Mouse (Mus musculus) forebrain, embryonic 14.5 days (tissue): ENCODE results near the gene Ugt1a8. TPM values are rescaled to one million over a fixed set of nuclear protein-coding genes. Genes with fewer than 3 reads are reported as not detected.
"Not testable (repeated sequence)": the region's sequence is repeated elsewhere in the genome, so short reads cannot be mapped to it uniquely, and the experiment has no call there.

Experiments used
- ATAC-seq: fragments of 200-750 bp; cut with Nextera tagmentation; 2 replicates; pipeline ENCODE4 v1.8.0; 2017; ENCODE audit warnings: mild to moderate bottlenecking, moderate library complexity
- DNase-seq: peaks from one replicate; pipeline ENCODE4 v3.0.0-alpha.2; 2015; ENCODE audit warnings: low spot score
- H3K27ac ChIP-seq: fragments of 300-500 bp; sonication (generic); 2 replicates; pipeline ENCODE4 v1.5.1; 2014; ENCODE audit warnings: low read depth, mild to moderate bottlenecking, control low read depth, low read length, moderate library complexity
- H3K27me3 ChIP-seq: fragments of 300-500 bp; sonication (generic); replicated peaks from 2 replicates; pipeline ENCODE4 v1.6.1; 2014; ENCODE audit warnings: low read length, control low read depth, mixed read lengths; ENCODE audit not compliant: control insufficient read depth, insufficient read depth
- H3K36me3 ChIP-seq: fragments of 300-500 bp; sonication (generic); 2 replicates; pipeline ENCODE4 v1.6.1; 2014; ENCODE audit warnings: low read length, control low read depth; ENCODE audit not compliant: control insufficient read depth, insufficient read depth
- H3K4me1 ChIP-seq: fragments of 300-500 bp; sonication (generic); 2 replicates; pipeline ENCODE4 v1.6.1; 2014; ENCODE audit warnings: antibody characterized with exemption, low read length, control low read depth; ENCODE audit not compliant: control insufficient read depth, insufficient read depth
- H3K4me2 ChIP-seq: fragments of 300-500 bp; sonication (generic); 2 replicates; pipeline ENCODE4 v1.6.1; 2014; ENCODE audit warnings: mild to moderate bottlenecking, control low read depth, low read length
- H3K4me3 ChIP-seq: fragments of 300-500 bp; sonication (generic); 2 replicates; pipeline ENCODE4 v1.5.1; 2014; ENCODE audit warnings: low read depth, low read length, control low read depth
- H3K9ac ChIP-seq: fragments of 300-500 bp; sonication (generic); 2 replicates; pipeline ENCODE4 v1.6.1; 2014; ENCODE audit warnings: mild to moderate bottlenecking, low read length, control low read depth, moderate library complexity
- H3K9me3 ChIP-seq: fragments of 300-500 bp; sonication (generic); replicated peaks from 2 replicates; pipeline ENCODE4 v1.6.1; 2016; ENCODE audit warnings: low read length, control low read depth, mixed read lengths; ENCODE audit not compliant: control insufficient read depth
- WGBS: fragments of 180-500 bp; shearing (Covaris S2); extraction: QIAGEN DNeasy Blood & Tissue Kit; methylation state at CpG from one replicate; pipeline ENCODE4 v1.1.7; 2014; 5-methylcytosine and 5-hydroxymethylcytosine counted together
- polyA plus RNA-seq: library from polyadenylated mRNA; unstranded; fragments of >200 nt; fragmentation: Nextera tagmentation; extraction: Ambion mirVana; gene quantifications from 2 replicates; pipeline ENCODE4 v1.2.1, GENCODE M21; 2014

Ugt1a8 gene
- polyA plus RNA-seq, 1 experiment from 2014 or later: not detected

- H3K9me3 ChIP-seq, H3K27ac ChIP-seq, H3K4me1 ChIP-seq, H3K27me3 ChIP-seq, ATAC-seq, DNase-seq, H3K4me2 ChIP-seq, H3K36me3 ChIP-seq, H3K9ac ChIP-seq, H3K4me3 ChIP-seq: not testable (repeated sequence)
- 84% methylated on average over 4 of the region's 5 CpGs for WGBS
Observed at GRCm38 (mm10) chr1:88103697-88104468, 16.3 kb downstream of the Ugt1a8 start.

GRCm38 (mm10) chr1:88104667-88105430, 17.2 kb downstream of the Ugt1a8 start:
- ATAC-seq: no peak
- 92% methylated on average over 1 of the region's 1 CpGs for whole genome bisulfite sequencing
- H3K4me2 ChIP-seq: no peak overlapping the region
- H3K36me3 ChIP-seq: no peaks in the 10 kb centered on the region
- no peak overlapping the region for H3K9ac ChIP-seq
- DNase-seq: no peak
- no peaks in the 10 kb centered on the region for H3K4me1 ChIP-seq
- no peak overlapping the region for H3K27ac ChIP-seq
- H3K9me3 ChIP-seq: no peaks in the 10 kb centered on the region
- no peak overlapping the region for H3K4me3 ChIP-seq
- H3K27me3 ChIP-seq: no peaks in the 10 kb centered on the region

GRCm38 (mm10) chr1:88105656-88106055, 18.0 kb downstream of the Ugt1a8 start:
- H3K4me3 ChIP-seq: no peak overlapping the region
- DNase-seq (no peak), ATAC-seq (no peak)
- H3K27ac ChIP-seq: no peak overlapping the region
- no peaks in the 10 kb centered on the region for H3K27me3 ChIP-seq
- H3K9ac ChIP-seq: no peak overlapping the region
- no peak overlapping the region for H3K4me2 ChIP-seq
- no peaks in the 10 kb centered on the region for H3K4me1 ChIP-seq
- no peaks in the 10 kb centered on the region for H3K9me3 ChIP-seq
- H3K36me3 ChIP-seq: no peaks in the 10 kb centered on the region
- 80% methylated on average over 2 of the region's 2 CpGs for WGBS

- H3K9ac ChIP-seq, ATAC-seq, H3K27me3 ChIP-seq, H3K4me2 ChIP-seq, H3K27ac ChIP-seq, H3K4me3 ChIP-seq, H3K4me1 ChIP-seq, H3K9me3 ChIP-seq, H3K36me3 ChIP-seq, DNase-seq: not testable (repeated sequence)
- WGBS: 85% methylated on average over 2 of the region's 2 CpGs
Observed at GRCm38 (mm10) chr1:88109027-88109557, 21.5 kb downstream of the Ugt1a8 start.

GRCm38 (mm10) chr1:88109604-88110003, 22.0 kb downstream of the Ugt1a8 start:
- WGBS: 88% methylated on average over 2 of the region's 2 CpGs
- H3K27ac ChIP-seq, ATAC-seq: not testable (repeated sequence)

GRCm38 (mm10) chr1:88112769-88113168, 25.2 kb downstream of the Ugt1a8 start:
- H3K4me2 ChIP-seq, H3K4me1 ChIP-seq, H3K27me3 ChIP-seq, H3K9ac ChIP-seq, H3K36me3 ChIP-seq, H3K9me3 ChIP-seq, ATAC-seq, DNase-seq, H3K27ac ChIP-seq, H3K4me3 ChIP-seq: not testable (repeated sequence)
- WGBS: 95% methylated on average over 6 of the region's 6 CpGs

More at GRCm38 (mm10) chr1:88109604-88110003, 22.0 kb downstream of the Ugt1a8 start:
- H3K4me3 ChIP-seq, H3K4me1 ChIP-seq, DNase-seq, H3K9ac ChIP-seq, H3K4me2 ChIP-seq, H3K36me3 ChIP-seq, H3K27me3 ChIP-seq, H3K9me3 ChIP-seq: not testable (repeated sequence)

GRCm38 (mm10) chr1:88120550-88120949, 32.9 kb downstream of the Ugt1a8 start:
- not testable (repeated sequence) for DNase-seq, H3K27ac ChIP-seq, H3K9me3 ChIP-seq, H3K4me2 ChIP-seq, ATAC-seq, H3K36me3 ChIP-seq, H3K4me1 ChIP-seq, H3K4me3 ChIP-seq, H3K27me3 ChIP-seq, H3K9ac ChIP-seq
- WGBS: 13% methylated on average over 4 of the region's 4 CpGs

GRCm38 (mm10) chr1:88121521-88121920, 33.9 kb downstream of the Ugt1a8 start:
- not testable (repeated sequence) for H3K9ac ChIP-seq, H3K4me3 ChIP-seq, H3K4me2 ChIP-seq, H3K27ac ChIP-seq, DNase-seq, ATAC-seq, H3K27me3 ChIP-seq, H3K4me1 ChIP-seq, H3K36me3 ChIP-seq, H3K9me3 ChIP-seq
- no CpG with 5 or more reads among the region's 1 CpGs for WGBS
